In genomic region chr4:136466226-136466625, GRCm38 (mm10) we compare ENCODE assay signal across 9 mouse cellular contexts. TPM values are rescaled to one million over a fixed set of nuclear protein-coding genes. Genes with fewer than 3 reads are reported as not detected.
DNase-seq lines count a peak whose midpoint lies in the region; ATAC-seq and TF ChIP-seq lines count a peak whose summit lies in the region.
"Had no signal": no experiment of that assay in that cellular context is flagged by ENCODE, and none has a peak within 500 bp of the region (broad histone marks: within the 10 kb centered on the region; RNA-seq: fewer than 3 reads in every experiment).

No protein-coding gene starts in this region.

- ATAC-seq in monocyte, adult 5-6 weeks (replicated peaks; ENCODE audit: insufficient number of reproducible peaks, low FRiP score, low TSS enrichment, poor library complexity, severe bottlenecking): no peak

- intact Hi-C loops in gastrocnemius, postnatal 14 days (cut with DNase I; ENCODE audit: low total_unique reads): no loop called here

- no peak overlapping the region for H3K27ac ChIP-seq in MEL (ENCODE audit: control insufficient read depth, low read depth, low read length)

- TF ChIP-seq POLR2A in MEL (IDR thresholded peaks at IDR 0.05; ENCODE audit: control insufficient read depth in 1 of 2, insufficient read depth in 1 of 2, low read depth in 1 of 2, low read length in 2 of 2, poor library complexity in 1 of 2): no peak

- no peaks in the 10 kb centered on the region for H3K27me3 ChIP-seq in MEL (ENCODE audit: control insufficient read depth in 1 of 2, insufficient read depth in 2 of 2, low read length in 2 of 2)

- H3K36me3 ChIP-seq in MEL (ENCODE audit: control insufficient read depth in 1 of 2, insufficient read depth in 2 of 2, low read length in 2 of 2): peaks cover 0 to 23% of the 10 kb centered on the region in 2 experiments; a peak in 2 of 4 replicates

- TF ChIP-seq CTCF in MEL (IDR thresholded peaks at IDR 0.05 in 2 of 3, conservative IDR thresholded peaks at IDR 0.05 in 1 of 3; ENCODE audit: control insufficient read depth in 1 of 3, insufficient read depth in 1 of 3, low read depth in 2 of 3, low read length in 3 of 3, poor library complexity in 1 of 3, severe bottlenecking in 1 of 3): no peak

- no peaks in the 10 kb centered on the region for H3K9me3 ChIP-seq in MEL (replicated peaks; ENCODE audit: insufficient read depth, low read length)

- no peak overlapping the region for H3K4me3 ChIP-seq in MEL (ENCODE audit: control insufficient read depth in 1 of 2, insufficient read depth in 1 of 2, low read depth in 2 of 2, low read length in 2 of 2)

- H3K4me1 ChIP-seq in MEL (ENCODE audit: control insufficient read depth in 1 of 2, insufficient read depth in 2 of 2, low read length in 2 of 2): peaks cover 9 to 31% of the 10 kb centered on the region in 2 experiments

- H3K9ac ChIP-seq in MEL (ENCODE audit: control insufficient read depth, low read depth, low read length, poor library complexity, severe bottlenecking): no peak overlapping the region; the same call in 1 of the 2 replicates

- no peak for TF ChIP-seq RAD21 in MEL (IDR thresholded peaks at IDR 0.05; ENCODE audit: low read depth, low read length)

- DNase-seq in 3134 (ENCODE audit: extremely low read depth, insufficient read length, low spot score) (peak; percentile 36), MEL (ENCODE audit: low read depth, low spot score) (peak; percentile 66)
- peak; percentile 28 for DNase-seq in gastrocnemius, postnatal 14 days
- DNase-seq in kidney, adult 18-20 months: peak; percentile 34
- no peak for DNase-seq in spleen, adult 18-20 months
- DNase-seq in thymus, postnatal 4 days: no peak
- DNase-seq in natural killer cell, adult 2 months (ENCODE audit: low spot score in 2 of 2): no peak

- peaks cover 18% of the 10 kb centered on the region for H3K79me2 ChIP-seq in MEL (ENCODE audit: control insufficient read depth, insufficient read depth, low read length, poor library complexity)

- no peak for TF ChIP-seq EP300 in MEL (IDR thresholded peaks at IDR 0.05; ENCODE audit: low read depth in 1 of 2, low read length in 2 of 2)

TF ChIP-seq in MEL, 35 proteins besides CTCF, POLR2A, EP300 and RAD21:
- TF ChIP-seq NRF1 (IDR thresholded peaks at IDR 0.05; ENCODE audit: insufficient read depth, low read depth, low read length, poor library complexity, severe bottlenecking) (no peak), HCFC1 (IDR thresholded peaks at IDR 0.05; ENCODE audit: low read depth, low read length) (no peak), JUND (IDR thresholded peaks at IDR 0.05; ENCODE audit: low read depth, low read length) (no peak), KAT2A (conservative IDR thresholded peaks at IDR 0.05; ENCODE audit: low read depth, low read length) (no peak), NELFE (IDR thresholded peaks at IDR 0.05; ENCODE audit: low read depth, low read length) (no peak), USF1 (IDR thresholded peaks at IDR 0.05; ENCODE audit: low read depth, low read length) (no peak), ETS1 (IDR thresholded peaks at IDR 0.05; ENCODE audit: low read depth, low read length) (0 out of 2 replicates have a peak, but pooled peaks have one; percentile 14), TCF12 (IDR thresholded peaks at IDR 0.05; ENCODE audit: low read depth, low read length) (0 out of 2 replicates have a peak, but pooled peaks have one; percentile 5)

RNA-seq across cellular contexts. Expression of gene Luzp1, which starts 3.3 kb away (rescaled TPM):
- total RNA-seq in MEL (2012; rRNA removed): 7.3 and 7.5 TPM in 2 replicates
- polyA plus RNA-seq in MEL (2012; ENCODE audit: insufficient read depth in 1 of 2, insufficient read length in 2 of 2, low read depth in 1 of 2, low replicate concordance in 2 of 2, missing spikeins in 1 of 2): 10 to 100 TPM in 1 of 2 experiments, not detected in 1; 13.4 TPM
- total RNA-seq in gastrocnemius, postnatal 14 days (2021): 10 to 100 TPM; 17.4 to 20.6 TPM
- total RNA-seq in monocyte, adult 5-6 weeks (2017): 9.5 to 22.4 TPM (median 11.4 TPM) in 3 replicates

RNA-seq across cellular contexts. Expression of gene 6030445D17Rik, which starts 4.2 kb away (rescaled TPM):
- total RNA-seq in MEL (2012; rRNA removed): 0.26 and 0.46 TPM in 2 replicates
- polyA plus RNA-seq in MEL (2012; ENCODE audit: insufficient read depth in 1 of 2, insufficient read length in 2 of 2, low read depth in 1 of 2, low replicate concordance in 2 of 2, missing spikeins in 1 of 2): under 1 TPM in 1 of 2 experiments, not detected in 1; 0.77 TPM
- total RNA-seq in gastrocnemius, postnatal 14 days (2021): under 1 TPM in 1 of 2 experiments, not detected in 1; 0.16 TPM
- not detected in 3 replicates for total RNA-seq in monocyte, adult 5-6 weeks (2017)
- total RNA-seq: granulocyte monocyte progenitor cell, adult 5-6 weeks had no signal

RNA-seq across cellular contexts. Expression of gene Htr1d, which starts 42.9 kb away (rescaled TPM):
- total RNA-seq in MEL (2012; rRNA removed): not detected in 2 replicates
- polyA plus RNA-seq in MEL (2012; ENCODE audit: insufficient read depth in 1 of 2, insufficient read length in 2 of 2, low read depth in 1 of 2, low replicate concordance in 2 of 2, missing spikeins in 1 of 2): not detected
- total RNA-seq in gastrocnemius, postnatal 14 days (2021): not detected
- not detected in 3 replicates for total RNA-seq in monocyte, adult 5-6 weeks (2017)
- total RNA-seq: granulocyte monocyte progenitor cell, adult 5-6 weeks had no signal

Comparison
In these comparisons a context has a peak if more than half of its experiments do, and no peak if none do; other contexts are left out.
1. DNase-seq: peak in 3134 (single experiment), MEL (single experiment), gastrocnemius, postnatal 14 days (single experiment) and kidney, adult 18-20 months (single experiment); none in spleen, adult 18-20 months (0 of 2), thymus, postnatal 4 days (single experiment) and natural killer cell, adult 2 months (0 of 2).